Mouse (Mus musculus) cerebellum, adult 8-10 months (tissue): Measurements from ENCODE around the gene Cmas.
A peak's percentile ranks its signal among the peaks of the same experiment; 100 is the strongest.

Experiments
- DNase-seq: peaks from one replicate; pipeline ENCODE4 v3.0.0; 2022

Gene Cmas

GRCm38 (mm10) chr6:142752331-142753246 is 3.9 kb upstream of the Cmas start:
- DNase-seq: no peak

- DNase-seq: no peak
Observed at GRCm38 (mm10) chr6:142757334-142757965, 964 bp downstream of the Cmas start.

DNA sequence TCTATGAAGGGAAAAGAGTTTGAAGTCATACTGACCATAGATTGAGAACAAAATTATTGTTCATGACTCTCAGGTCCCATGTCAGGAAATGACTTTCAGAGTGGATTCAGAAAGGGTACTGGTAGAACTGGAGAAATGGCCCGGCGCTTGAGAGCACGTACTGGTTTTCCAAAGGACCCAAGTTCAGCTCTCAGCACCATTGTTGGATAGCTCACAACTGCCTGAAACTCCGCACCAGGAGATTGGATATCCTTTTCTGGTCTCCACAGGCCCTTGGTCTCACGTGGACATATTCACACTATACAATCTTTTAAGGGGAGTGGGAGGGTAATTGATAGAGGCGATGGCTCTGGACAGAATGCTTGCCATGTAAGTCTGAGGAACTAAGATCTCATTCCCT is 1.5 kb downstream of the Cmas start:
- DNase-seq: no peak

- DNase-seq: no peak
Observed at GRCm38 (mm10) chr6:142758562-142758961, 2.1 kb downstream of the Cmas start.

DNA sequence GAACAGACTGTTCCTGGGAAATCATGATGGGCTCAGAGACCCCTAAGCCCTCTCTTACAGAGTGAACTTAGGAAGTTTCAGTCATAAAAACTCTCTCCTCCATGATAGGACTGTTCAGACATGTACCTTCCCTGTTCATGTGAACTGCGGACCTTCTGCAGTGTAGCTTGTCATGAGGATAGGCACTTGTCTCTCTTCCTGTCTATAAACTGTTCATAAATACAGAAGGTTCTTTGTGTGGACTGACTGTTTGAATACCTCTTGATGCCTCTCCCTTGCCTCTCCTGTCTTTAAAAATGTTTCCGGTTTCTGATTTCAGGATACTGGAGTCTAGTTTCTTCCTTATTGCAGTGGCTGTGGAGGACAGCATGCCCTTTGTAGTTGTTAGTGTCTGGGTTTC is 3.1 kb downstream of the Cmas start:
- DNase-seq: no peak

GRCm38 (mm10) chr6:142764933-142765332 is 8.4 kb downstream of the Cmas start:
- no peak for DNase-seq

DNA sequence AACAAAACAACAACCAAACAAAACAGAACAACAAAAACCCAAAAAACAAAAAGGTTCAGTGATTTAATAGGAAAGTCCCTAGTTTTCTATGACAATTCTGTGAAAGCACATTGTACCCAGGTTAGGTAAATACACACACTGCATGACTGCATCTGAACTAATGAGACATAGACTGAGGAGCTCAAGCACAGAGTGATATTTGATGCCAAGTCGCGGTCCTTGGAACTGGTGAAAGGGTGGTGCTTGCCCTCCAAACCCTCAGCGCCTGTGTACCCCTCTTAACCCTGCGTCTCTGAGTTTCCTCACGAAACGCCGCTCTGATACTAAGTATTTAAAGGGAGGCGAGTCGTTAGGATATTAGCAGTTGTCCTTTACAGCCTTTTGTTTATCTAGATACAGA is 10.8 kb downstream of the Cmas start:
- no peak for DNase-seq

GRCm38 (mm10) chr6:142769896-142770295 is 13.4 kb downstream of the Cmas start:
- no peak for DNase-seq

DNA sequence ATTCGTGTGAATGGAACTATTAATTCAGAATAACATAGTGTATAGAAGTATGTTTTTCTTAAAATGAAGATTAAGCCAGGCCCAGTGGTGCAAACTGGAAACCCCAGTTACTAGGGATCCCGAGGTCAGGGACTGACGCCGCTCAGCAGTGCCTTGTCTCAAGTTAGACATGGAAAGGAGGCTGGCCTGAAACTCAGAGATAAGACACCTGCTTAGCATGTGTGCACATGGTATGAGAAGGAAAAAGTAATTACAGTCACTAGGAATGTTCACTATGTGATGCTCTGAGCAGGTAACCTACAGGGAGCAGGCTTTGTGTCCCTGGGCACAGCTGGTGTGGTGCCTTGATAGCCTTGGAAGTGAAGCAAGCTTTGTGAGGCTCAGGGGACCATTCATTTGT is 15.2 kb downstream of the Cmas start:
- DNase-seq: no peak

GRCm38 (mm10) chr6:142773566-142773965 is 17.1 kb downstream of the Cmas start:
- DNase-seq: no peak

DNA sequence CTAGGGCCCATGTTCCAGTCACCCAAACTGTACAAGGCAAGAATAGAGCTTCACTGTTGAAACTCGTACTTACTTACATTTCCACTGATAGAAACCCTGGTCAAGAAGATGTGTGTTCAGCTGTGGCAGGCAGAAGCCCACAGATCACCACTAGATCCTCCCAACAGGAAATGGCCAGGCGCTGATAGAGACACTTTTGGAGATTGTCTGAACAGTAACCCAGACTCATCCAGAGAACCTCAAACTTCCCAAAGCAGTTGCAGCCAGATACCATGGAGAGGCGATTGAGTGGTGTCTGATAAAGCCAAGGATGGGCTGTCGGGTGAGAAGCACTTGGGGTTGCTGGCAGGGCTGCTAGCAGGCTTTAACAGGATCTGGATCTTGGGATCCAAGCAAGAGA is 20.4 kb downstream of the Cmas start:
- DNase-seq: no peak

DNA sequence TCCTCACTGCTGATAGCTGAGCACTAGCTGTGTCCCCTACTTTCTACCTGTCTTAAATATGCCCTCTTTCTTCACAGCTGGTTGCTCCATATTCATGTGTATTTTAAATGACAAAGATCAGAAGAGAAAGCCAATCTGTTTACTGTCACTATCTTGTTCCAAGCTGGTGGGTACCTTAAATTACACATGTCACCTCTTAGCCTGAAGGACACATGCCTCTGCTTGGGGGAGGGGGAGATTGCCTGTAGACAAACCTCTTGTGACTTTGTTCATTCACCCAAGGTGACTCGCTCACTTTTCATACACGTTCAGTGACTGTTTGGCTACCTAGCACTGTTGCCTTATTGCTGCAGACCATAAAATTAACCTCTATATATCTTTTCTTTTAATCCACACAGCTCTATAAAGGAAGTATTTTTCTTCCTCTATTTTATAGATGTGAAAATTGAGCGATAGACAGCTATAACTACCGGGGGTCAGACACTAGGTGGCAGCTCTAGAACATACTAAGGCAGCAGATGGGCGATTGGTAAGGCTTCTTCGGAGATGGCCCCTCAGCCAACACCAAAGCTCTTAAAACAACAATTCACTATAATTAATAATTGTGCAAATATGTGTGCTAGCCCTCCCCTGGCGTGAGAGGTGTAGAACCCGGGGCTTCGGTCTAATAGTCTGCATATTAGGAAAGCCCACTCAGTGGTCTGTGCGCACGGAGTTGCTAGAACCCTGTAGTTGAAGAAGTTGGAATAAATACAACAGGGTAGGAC is 22.7 kb downstream of the Cmas start:
- peak; percentile 49 for DNase-seq

GRCm38 (mm10) chr6:142779812-142780573 is 23.5 kb downstream of the Cmas start:
- DNase-seq: no peak

DNA sequence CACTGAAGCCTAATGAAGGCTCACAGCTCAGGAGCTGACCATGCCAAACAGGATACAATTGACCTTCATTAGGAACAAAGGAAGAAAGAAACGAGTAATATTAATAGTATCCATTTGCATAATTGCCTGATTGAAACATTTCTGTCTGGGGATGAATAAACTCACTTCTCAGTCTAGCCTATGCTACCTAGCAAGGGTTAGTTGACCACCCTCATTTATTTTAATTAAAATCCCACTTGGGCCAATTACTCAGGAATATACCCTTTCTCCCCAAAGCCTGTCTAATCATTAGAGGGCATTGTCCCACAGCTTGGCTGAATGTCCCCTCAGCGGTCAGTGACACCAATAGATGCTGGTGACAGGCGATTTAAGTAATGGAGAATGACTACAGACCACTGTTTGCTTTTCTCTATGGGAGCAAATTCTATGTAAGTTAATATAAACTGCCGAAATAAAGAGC is 24.1 kb downstream of the Cmas start:
- no peak for DNase-seq

DNA sequence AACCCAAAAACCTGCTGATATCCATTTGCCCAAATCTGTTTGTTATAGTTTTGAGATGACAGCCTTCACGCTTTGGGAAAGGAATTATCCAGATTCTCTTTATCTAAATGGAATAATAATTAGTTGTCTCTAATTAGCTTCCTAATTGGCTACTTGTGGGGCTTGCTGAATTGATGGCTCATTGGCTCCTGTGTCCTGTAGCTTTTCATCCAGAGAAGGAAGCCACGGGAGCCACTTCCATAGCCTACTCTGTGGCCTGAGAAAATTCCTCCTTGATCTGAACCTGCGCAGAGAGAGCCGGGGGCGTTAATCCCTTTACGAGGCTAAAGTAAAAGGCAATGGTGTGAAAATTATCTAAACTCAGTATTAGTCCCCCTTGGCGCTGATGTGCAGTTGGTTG is 24.8 kb downstream of the Cmas start:
- DNase-seq: no peak

DNA sequence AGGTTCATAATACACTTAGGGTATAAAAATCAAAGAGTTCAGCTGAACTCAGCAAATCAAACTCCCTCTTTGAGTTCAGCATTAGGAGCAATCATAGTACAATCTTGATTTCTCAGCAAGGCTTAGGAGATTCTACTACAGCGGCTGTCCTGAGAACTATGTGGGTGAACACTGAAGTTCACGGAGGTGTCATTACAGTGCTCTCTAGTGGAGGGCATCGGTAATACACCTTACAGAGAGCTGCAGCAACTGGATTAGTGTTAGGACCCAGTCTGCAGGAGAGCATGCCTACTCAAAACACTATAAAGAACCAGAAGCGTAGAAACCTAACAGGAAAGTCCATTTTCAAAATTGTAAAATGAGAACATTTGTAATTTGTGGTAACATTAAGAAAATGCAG is 28.9 kb downstream of the Cmas start:
- DNase-seq: peak; percentile 53

- DNase-seq: no peak
Observed at GRCm38 (mm10) chr6:142786106-142786505, 29.6 kb downstream of the Cmas start.

DNA sequence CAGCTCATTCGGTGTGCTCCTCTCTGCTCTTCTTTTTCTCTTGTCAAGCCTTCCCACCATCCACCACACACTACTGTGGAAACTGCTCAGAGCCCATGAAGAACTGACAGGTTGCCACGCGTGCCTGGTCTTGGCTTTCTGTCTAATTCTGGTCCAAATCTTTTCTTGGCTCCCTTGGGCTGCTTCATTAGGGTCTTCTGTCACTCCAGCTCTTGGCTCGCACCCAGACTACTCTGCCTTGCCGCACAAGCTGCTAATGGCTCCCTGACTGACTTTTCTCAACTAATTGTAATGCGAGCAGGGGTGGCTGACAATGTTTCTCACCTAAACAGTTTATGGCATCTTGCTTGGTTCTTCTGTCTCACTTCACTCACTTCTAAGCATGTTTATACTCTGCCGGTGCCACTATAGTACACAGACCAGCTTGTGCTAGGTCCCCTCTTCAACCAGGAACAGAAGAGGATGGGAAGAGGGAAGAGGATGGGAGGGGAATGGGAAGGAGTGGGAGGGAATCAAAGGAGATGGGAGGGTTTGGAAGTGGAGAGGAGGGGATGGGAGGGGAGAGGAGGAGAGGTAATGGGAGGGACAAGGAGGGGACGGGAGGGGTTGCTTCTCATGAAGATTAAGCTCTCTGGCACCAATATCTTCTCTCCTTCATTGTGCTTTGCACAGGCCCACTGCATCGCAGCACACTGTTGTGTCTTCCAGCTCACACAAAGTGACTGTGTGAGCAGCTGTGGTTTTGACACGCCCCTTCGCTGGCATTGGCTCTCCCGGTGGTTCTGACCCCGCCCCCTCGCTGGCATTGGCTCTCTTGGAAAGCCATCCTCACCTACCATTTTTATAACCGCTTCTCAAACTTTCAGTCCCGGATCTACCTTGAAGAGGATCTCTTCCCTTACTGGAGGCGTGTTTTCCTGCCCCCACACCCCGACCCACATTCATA is 31.8 kb downstream of the Cmas start:
- no peak for DNase-seq

- no peak for DNase-seq
Observed at GRCm38 (mm10) chr6:142789736-142790135, 33.2 kb downstream of the Cmas start.

DNA sequence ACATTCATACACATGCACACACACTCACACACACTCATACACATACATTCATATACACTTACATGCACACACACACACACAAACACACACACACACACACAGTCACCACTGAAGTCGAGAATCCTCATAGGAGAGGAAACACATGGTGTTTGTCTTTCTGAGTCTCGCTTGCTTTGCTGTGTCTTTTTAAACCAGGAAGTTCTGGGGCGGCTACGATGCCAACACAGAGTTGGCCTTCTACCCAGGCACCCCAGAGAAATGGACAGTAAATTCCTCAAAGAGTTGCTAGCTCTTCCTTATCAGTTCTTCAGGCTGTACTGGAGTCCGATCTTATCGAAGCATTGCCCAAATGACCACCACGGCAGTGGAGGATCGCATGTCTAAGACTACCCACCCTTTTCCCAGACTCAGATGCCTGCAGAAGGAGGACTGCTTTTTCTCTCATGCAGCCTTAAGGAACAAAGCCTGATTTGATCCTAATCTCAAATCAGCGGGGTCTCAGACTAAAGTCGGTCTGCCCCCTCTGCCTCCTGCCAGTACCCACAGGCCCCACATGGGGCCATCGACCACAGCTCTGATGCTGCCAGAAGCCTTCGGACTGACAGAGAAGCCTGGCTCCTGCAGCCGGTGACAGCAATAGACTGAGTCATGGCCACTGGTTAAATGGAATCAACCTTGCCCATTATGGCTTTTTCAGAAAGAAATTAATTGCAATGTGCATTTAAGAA is 35.9 kb downstream of the Cmas start:
- no peak for DNase-seq

- no peak for DNase-seq
Observed at GRCm38 (mm10) chr6:142793468-142793867, 37.0 kb downstream of the Cmas start.
